Mouse (Mus musculus) adrenal gland, postnatal 36 days (tissue): ENCODE data around the gene Gm20388. TPM values are rescaled to one million over a fixed set of nuclear protein-coding genes. Genes with fewer than 3 reads are reported as not detected.
A peak's percentile ranks its signal among the peaks of the same experiment; 100 is the strongest.
"Not testable (repeated sequence)": the region's sequence is repeated elsewhere in the genome, so short reads cannot be mapped to it uniquely, and the experiment has no call there.

ENCODE experiments used
- DNase-seq, 2 experiments: peaks; one replicate each; pipeline ENCODE4 v3.0.0; 2021; ENCODE audit warnings: mixed read lengths in 1 of 2
- total RNA-seq, 2 experiments: library from RNA; stranded (reverse); gene quantifications; 2 replicates each; pipeline ENCODE4 v1.2.3; 2021

Gm20388 gene
- total RNA-seq, 2 experiments from 2014 or later = 2.4 to 7.4 TPM

DNA sequence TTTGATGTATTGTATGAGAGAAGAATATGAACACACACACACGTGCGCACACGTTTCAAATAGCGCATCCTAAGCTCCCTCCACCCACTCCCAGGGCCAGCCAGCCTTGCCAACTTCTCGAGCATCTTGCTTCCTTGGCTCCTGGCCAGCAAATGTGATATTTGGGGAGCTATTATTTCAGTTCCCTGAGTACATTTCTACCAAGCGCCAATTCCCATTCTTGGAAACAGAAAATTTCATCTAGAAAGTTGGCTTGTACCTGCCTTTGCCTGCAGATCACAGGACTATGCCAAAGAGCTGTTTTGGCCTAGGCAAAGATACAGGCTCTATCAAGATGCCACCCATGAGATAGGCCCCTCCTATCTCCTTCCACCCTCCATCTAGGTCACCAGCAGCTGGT is 2644.1 kb downstream of the Gm20388 start:
- DNase-seq = no peak

DNA sequence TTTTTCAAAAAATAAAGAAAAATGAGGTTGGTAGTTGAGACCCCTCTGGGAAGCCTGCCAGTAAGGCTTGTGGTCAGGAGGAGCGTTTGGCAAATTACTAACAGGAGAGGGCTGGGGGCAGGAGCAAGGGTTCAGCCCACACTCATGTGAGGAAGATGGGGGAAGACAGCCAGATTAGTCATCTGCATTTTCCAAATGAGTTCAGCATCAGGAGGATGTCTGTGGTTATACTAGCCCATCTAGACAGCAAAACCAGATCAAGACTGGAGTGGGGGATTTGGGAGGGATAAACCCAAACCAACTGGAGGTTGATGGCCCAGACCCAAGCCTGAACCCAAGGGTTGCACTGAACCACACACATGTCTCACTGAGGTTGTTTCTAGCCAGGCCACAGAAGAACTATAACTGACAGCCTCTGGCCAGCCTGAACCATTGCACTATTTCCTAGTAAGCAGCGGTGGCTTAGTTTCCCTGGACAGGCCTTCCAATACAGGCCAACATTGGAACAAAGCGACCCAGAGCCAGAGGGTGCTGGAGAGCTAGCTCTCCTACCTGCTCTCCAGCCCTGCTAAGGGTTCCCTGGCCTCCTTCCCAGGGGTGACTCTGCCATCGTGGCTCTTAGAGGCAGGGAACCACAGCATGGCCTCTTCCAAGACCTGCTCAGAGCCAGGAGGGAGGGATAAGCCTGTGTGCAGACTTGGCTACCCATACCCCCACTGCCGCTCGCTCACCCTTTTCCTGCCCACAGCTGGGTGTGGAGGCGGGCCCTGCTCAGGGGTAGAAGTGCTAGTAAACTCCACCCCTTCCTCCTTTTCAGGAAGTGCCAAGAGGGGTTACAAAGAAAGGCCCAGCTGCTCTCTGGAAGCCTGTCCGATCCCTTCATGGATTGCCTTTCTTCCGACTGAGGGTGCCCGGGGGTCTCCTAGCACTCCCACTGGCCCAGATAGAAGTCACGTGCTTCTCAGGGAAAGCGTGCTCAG is 2645.7 kb downstream of the Gm20388 start:
- peak; percentile 55 to 77 for DNase-seq

DNA sequence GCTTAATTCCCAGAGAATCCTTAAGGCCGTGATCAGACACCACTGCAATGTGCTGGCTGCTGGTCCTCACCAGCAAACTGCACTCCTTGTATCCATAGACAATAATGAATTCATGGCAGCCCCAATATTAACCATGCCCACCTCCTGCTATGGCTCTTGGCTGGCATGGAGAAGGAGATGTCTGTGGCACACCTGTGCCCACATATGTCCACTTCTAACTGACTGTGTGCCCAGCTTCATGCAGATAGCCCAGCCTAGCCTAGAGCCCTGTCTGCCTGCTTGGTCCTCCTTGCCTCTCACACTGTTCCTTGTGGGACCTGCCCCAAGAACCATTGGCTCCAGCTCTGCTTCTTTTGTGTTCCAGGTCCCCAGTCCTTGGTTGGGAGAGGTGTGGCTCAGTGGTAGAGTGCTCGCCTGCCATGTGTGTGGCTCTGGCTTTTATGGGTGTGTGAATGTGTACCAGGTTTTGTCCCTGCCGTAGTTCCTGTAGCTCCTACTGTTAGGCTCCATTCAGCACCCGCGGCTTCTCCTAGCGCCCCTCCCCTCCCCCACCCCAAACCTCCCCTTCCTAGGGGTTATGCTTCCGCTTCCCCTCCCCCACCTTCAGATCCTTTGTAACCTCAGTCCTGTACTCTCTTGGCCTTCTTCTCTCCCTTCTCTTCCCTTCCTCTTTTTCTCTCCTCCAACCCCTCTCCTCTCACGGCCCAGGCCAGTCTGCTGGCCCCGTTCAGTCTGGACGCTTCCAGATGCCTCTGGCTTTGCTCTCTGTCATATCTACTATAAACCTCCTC is 2646.8 kb downstream of the Gm20388 start:
- no peak for DNase-seq

DNA sequence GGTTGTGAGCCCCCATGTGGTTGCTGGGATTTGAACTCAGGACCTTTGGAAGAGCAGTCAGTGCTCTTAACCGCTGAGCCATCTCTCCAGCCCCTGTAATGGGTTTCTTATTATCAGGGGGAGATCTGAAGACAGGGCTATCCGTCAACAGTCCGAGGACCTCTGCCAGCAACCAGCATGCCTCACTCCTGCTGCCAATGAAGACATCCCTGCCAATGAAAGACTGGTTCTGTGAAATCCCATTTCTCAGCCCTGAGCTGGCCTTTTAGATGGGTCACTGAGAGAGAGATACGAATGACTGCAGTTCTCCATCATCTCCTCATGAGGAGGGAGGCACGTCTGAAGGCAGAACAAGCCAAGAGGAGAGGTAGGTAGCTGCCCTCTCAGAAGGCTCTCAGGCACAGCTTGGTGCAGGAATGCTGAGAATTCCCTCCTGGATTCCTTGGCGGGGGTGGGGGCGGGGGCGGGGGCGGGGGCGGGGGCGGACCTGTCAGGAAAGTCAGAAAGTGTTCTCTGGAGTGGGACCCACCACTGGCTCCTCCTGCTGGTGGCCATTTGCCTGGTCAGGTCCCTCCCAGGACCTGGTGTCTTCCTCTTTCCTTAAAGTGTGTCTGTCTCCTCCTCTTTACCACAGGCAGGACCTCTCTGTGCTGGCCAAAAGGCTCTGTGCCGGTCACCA is 2648.2 kb downstream of the Gm20388 start:
- DNase-seq = no peak

DNA sequence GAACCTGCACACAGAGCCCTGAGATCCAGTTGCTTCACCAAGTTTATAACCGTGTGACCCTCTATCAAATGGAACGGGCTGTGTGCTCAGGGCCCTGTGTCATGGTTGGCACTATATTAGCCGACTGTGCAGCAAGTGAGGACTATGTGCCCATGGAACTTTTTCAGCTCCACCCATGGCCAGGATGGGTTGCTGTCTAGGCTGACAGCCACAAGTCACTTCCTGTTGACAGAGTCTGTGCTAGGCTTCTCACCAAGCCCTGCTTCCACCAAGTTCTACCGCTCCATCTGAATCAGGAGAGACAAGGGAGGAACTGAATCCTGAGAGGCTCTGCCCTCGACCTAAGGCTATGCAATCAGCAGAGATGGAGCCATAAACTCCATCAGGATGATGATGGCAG is 2650.6 kb downstream of the Gm20388 start:
- DNase-seq = no peak

DNA sequence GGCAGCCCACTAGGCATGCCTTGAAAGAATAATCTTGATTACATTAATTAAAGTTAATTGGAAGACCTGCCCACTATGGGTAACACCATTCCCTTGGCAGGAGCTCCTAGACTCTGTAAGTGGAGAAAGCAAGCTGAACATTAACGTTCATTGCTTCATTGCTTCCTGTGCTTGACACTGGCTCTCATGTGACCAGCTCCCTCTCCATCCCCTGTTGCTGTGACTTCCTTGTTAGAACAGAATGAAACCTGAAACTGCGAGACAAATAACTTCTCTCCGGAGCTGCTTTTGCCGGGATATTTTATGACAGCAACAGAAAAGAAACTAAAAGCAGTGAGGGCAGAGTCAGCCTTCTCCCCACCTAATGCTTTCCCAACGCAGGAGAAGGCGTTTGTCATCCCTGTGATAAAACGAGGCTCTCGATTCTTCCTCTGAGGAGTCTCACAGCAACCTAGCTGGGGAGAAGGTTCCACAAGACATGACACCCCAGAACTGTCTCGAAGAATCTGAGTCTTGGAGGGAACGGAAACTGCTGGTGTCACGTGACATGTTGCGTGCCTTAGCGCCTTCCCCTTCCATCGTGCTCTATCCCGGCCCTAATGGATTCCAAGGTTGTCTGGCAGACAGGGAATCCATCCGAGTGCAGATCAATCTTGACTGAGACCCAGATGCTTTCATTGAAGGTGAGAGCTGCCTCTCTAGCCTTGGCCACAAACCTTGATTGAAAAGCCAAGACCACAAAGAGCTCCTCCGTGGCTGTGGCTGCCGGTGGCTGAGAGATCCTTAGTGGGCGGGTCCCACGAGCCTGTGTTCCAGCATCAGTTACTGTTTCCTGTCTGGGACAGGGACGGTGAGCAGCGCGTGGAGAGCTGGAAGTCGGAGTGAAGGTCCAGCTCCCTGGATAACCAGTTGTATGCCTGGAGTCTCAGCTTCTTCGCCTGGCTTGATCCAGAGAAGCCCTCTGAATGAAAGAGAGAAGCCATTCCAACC is 2654.0 kb downstream of the Gm20388 start:
- DNase-seq = no peak

DNA sequence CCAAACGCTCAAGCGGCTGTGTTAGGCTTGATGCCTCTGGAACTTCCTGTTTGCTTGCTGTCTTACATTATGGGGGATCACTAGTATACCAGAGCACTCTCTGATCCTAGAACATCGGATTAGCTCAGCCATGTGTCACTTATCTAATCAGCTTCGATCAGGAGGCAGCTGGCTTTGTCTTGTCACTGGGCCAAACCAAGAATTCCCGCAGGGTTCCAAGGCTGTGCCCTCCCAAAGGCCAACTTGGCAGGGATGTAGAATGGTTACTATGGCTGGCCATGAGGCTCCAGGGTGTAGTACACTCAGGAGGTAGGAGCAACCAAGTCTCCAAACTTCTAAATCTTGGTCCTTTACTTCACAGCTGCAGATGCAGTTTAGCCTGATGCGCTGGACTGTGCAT is 2656.1 kb downstream of the Gm20388 start:
- peak; percentile 35 to 48 for DNase-seq

DNA sequence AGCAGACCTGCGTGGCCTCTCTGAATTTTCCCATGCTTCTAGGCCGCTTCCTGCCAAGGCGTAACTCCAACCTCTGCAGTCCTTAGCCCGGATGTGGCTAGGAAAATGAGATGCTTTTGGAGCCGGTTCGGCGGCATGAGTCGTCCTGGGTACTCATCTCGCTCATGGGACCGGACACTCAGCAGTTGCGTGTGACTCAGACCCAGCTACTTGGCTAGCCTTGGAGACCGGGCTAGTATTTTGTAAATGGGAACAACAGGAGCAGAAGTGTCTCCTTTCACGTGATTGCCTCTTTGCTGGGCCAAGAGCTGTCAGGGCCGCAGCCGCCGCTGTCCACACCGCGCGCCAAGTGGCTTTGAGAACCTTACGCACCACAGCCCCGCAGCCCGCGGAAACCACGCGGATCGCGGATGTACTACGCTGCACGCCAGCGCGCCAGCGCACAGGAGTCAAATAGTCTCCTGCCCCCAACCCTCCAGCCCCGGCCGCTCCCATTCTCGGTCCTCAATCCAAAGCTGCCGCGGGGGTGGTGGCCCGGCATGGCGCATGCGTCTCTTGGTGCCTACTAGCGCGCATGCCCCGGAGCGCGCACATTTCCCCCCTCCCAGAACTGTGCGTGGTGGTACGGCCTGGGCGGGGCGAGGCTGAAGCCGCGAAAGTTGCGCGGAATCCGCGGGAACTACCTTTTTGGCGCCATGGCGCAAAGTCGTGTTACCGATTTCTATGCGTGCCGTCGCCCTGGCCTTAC is 2656.9 kb downstream of the Gm20388 start, which contains the start of gene Cdt1:
Cdt1 (plus strand) TSS at position 655 of the 748 bp plus-strand sequence.
- peak; percentile 96 for DNase-seq

DNA sequence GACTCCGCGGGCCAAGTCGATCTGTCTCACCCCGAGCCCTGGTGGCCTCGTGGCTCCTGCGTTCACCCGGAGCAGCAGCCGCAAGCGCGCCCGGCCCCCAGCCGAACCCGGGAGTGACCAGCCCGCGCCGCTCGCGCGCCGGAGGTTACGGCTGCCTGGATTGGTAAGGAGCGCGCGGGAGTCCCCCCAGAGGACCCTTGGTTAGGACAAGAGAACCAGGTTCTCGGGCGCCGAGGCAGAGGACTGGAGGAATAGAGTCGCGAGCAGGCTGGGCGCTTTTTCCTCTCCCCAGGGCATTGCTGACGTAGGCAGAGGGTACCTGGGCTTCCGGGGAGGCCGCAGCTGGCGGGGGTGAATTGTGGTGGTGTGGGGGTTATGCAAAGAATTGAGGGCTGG is 2657.5 kb downstream of the Gm20388 start:
- no peak for DNase-seq

DNA sequence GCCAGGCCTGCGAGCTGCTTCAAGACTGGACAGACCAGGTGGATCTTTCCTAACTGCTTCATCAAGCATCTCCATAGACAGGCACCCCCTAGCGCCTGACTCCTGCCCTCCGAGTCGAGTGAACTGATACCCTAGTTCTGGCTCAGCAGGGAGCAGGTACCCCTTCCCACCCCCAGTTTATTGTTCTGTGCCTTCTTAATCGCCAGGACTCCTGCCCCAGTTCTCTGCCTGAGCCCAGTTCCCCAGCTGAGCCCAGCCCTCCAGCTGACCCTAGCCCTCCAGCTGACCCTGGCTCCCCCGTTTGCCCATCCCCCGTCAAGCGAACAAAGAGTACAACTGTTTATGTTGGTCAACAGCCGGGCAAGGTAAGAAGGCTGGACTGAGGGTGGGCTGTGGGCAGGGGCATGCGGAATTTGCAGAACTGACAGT is 2658.3 kb downstream of the Gm20388 start:
- DNase-seq = no peak

DNA sequence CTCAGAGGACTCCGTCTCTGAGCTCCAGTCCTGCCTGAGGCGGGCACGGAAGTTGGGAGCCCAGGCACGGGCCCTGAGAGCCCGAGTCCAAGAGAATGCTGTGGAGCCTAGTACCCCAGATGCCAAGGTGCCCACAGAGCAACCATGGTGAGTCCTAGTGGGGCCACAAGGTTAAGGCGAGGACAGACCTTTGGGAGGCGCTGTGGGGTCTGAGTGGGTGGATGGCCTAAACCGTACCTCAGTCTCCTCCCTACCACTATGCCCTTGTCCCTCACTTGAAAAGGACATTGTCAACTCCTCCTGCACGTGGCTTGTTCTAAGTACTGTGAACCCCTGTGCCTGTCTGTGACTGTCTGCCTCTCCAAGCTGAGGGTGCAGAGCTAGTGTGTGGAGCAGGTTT is 2658.7 kb downstream of the Gm20388 start:
- no peak for DNase-seq

DNA sequence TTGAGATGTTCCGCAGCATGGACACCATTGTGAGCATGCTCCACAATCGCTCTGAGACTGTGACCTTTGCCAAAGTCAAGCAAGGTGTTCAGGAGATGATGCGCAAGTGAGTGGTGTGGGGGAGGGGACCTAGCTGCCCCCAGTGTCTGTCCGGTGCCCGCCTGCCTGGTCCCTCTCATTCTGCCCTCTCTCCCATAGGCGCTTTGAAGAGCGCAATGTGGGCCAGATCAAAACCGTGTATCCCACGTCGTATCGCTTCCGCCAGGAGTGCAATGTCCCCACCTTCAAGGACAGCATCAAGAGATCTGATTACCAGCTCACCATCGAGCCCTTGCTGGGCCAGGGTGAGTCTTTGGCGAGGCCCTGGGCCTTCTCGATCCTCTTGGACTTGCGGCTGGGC is 2659.4 kb downstream of the Gm20388 start:
- no peak for DNase-seq

DNA sequence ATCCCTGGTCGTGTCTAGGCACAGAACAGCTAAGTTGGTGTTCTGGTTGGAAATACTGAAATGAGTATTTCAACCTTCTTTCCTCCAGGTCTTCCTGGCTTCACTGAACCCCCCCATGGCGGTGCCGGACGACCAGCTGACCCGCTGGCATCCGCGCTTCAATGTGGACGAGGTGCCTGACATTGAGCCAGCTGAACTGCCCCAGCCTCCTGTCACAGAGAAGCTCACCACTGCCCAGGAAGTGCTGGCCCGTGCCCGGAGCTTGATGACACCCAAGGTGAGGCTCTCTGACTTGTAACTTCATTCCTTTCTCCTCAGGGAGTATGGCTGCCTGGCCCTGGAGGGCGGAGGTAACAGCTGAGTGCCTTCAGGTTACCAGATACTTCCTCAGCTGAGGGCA is 2660.5 kb downstream of the Gm20388 start:
- no peak for DNase-seq

DNA sequence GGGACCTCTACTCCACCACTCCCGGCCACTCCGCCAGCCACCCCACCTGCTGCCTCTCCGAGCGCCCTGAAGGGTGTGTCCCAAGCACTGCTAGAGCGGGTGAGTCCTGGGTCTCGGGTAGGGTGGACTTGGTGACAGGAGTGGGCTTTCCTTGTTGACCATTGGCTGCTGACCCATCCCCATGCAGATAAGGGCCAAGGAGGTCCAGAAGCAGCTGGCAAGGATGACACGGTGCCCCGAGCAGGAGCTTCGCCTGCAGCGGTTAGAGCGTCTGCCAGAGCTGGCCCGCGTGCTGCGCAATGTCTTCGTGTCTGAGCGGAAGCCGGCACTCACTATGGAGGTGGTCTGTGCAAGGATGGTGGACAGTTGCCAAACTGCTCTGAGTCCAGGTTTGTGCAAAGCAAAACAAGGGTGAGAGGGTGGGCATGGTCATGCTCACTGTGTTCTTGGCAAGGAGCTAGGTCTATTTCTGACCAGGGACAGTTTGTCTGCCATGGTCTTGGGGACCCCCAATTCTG is 2661.2 kb downstream of the Gm20388 start:
- no peak for DNase-seq

DNA sequence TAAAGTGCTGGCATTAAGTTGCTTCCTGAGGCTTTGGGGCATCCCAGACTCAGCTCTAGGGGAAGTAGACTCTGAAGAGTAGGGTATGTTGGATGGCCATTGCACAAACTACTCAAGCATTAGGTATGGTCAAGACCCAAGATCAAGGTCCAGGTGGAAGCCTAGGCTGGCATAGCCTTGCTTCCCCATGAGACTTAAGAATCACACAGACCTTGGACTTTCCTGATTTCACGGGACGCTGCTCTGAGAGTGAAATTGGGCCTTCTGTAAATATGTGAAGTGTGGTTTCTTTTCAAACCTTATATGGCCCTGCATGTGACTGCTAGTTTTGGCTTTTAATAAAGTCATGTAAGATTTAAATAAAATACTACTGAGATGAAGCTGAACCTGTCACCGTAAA is 2662.1 kb downstream of the Gm20388 start:
- no peak for DNase-seq

DNA sequence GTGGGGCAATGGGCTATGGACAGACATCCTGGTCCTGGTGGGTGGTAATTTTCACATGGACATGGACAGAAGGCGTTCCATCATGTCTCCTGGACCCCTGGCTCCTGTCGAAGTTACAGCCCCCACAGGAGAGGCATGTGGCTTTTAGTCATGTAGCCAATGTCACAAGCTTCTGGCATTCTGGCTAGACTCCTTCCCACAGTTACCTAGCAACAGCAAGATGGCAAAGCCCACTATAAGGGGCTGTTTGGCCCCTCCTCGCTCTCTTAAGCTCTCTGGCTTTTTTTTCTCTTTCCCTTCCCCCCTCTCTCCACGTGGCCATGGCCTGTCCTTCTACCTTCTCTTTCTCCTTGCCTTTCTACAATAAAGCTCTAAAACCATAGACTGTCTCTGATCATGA is 2662.5 kb downstream of the Gm20388 start:
- not testable (repeated sequence) for DNase-seq

DNA sequence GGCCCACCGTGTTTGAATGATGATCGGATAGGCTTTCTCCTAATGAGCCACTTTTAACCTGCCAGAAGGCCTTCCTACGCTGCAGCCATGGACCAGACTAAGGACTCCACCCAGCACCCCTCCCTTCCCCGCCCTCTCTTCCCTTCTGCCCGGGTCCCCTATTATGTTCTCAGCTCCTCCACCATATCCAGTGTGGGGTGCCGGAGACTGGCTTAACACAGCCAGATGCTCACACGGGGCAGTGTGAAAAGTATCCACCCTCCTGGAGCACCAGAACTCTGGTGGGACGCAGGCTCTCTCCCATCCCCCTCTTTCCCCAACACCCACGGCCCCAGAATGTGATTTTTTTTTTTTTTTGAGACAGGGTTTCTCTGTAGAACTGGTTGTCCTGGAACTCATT is 2662.9 kb downstream of the Gm20388 start:
- no peak for DNase-seq

DNA sequence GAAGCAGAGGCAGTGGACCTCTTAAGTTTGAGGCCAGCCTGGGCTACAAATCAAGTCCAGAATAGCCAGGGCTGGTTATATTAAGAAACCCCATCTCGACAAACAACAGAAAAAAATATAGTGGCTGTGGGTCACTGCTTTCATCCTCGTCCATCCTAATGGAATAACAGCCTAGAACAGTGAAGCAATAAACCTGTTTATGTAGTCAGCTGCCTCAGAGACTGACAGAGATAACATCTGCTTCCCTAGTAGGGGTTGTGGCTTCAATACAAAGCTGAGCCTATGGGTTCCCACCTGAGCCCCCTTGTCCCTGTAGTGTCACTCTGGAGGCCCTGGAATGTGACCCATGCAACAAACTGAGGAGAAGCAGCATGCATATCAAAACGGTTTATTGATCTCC is 2663.6 kb downstream of the Gm20388 start:
- DNase-seq = no peak

DNA sequence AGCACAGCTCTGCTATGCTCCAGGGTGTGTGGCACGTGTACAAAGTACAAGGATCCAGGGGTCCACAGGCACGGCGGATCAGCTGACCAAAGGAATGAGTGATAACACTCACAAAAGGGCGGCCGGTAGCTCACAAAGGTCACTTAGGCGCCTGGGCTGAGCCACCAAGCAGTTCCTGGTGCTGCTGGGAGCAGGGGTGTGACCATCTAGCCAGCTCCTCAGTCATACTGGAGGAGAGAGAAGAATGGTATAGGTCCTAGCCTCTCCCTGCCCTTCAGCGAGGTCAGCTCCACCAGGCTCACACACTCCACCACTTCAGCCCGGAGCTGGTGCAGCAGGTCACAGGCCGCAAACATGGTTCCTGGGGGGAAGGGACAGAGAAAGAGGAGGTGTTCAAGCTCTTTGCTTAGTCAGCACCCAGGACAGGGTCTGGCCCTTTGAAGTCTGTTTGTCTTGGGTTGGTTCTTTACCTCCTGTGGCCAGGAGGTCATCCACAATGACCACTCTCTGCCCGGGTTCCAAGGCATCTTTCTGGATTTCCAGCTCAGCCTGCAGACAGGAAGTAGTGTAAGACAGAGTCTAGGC is 2664.1 kb downstream of the Gm20388 start:
- DNase-seq = no peak

DNA sequence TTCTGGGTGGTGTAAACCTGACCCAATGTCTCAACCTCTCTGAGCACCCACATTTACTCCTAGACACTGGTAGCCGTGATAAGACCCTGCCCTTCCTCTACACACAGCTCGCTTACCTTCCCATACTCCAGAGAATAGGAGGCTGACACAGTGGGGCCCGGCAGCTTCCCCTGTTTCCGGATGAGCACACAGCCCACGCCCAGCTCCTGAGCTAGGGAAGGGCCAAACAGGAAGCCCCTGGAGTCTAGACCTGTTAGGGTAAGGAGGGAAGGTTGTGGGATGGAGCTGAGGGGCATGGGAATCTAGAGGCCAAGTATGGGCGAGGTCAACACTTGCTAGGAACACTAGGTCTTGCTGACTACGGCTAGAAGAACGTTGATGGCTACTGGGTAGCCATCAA is 2664.6 kb downstream of the Gm20388 start:
- no peak for DNase-seq
